Mouse (Mus musculus) MEL (cell line): ENCODE data around the gene Defa17. TPM values are rescaled to one million over a fixed set of nuclear protein-coding genes. Genes with fewer than 3 reads are reported as not detected.
"Not testable (repeated sequence)": the region's sequence is repeated elsewhere in the genome, so short reads cannot be mapped to it uniquely, and the experiment has no call there.

Source experiments
- DNase-seq: peaks from one replicate; pipeline ENCODE4 v3.0.0; 2011; ENCODE audit warnings: low read depth, low spot score
- H3K27ac ChIP-seq: 2 replicates; pipeline ENCODE4 v1.5.1; 2012; ENCODE audit warnings: low read depth, mild to moderate bottlenecking, control low read depth, low read length, moderate library complexity; ENCODE audit not compliant: control insufficient read depth
- H3K27me3 ChIP-seq, 2 experiments: fragments of 150-350 bp in 1 of 2; sonication (generic) in 1 of 2; 2 replicates each; pipeline ENCODE4 v1.6.1; 2012; ENCODE audit warnings: low read length in 2 of 2, mild to moderate bottlenecking in 2 of 2, improper control_type of control experiment in 1 of 2, moderate library complexity in 1 of 2; ENCODE audit not compliant: insufficient read depth in 2 of 2, control insufficient read depth in 1 of 2
- H3K36me3 ChIP-seq, 2 experiments: 2 replicates each; pipeline ENCODE4 v1.6.1; 2012 to 2014; ENCODE audit warnings: low read length in 2 of 2, improper control_type of control experiment in 1 of 2, inconsistent platforms in 1 of 2, mild to moderate bottlenecking in 1 of 2; ENCODE audit not compliant: insufficient read depth in 2 of 2, control insufficient read depth in 1 of 2
- H3K4me1 ChIP-seq, 2 experiments: fragments of 150-350 bp in 1 of 2; sonication (generic) in 1 of 2; 2 replicates each; pipeline ENCODE4 v1.6.1; 2012; ENCODE audit warnings: low read length in 2 of 2, improper control_type of control experiment in 1 of 2, mild to moderate bottlenecking in 1 of 2; ENCODE audit not compliant: insufficient read depth in 2 of 2, control insufficient read depth in 1 of 2
- H3K4me3 ChIP-seq, 2 experiments: fragments of 150-350 bp in 1 of 2; sonication (generic) in 1 of 2; 2 replicates each; pipeline ENCODE4 v1.5.1; 2012; ENCODE audit warnings: low read depth in 2 of 2, low read length in 2 of 2, mild to moderate bottlenecking in 2 of 2, moderate library complexity in 2 of 2, control low read depth in 1 of 2, improper control_type of control experiment in 1 of 2; ENCODE audit not compliant: control insufficient read depth in 1 of 2, insufficient read depth in 1 of 2
- H3K79me2 ChIP-seq: 2 replicates; pipeline ENCODE4 v1.6.1; 2012; ENCODE audit warnings: mild to moderate bottlenecking, low read length, moderate library complexity; ENCODE audit not compliant: control insufficient read depth, poor library complexity, insufficient read depth
- H3K9ac ChIP-seq: 2 replicates; pipeline ENCODE4 v1.6.1; 2012; ENCODE audit warnings: low read depth, mild to moderate bottlenecking, control low read depth, low read length, moderate library complexity; ENCODE audit not compliant: control insufficient read depth, poor library complexity, severe bottlenecking
- H3K9me3 ChIP-seq: fragments of 150-350 bp; sonication (generic); replicated peaks from 2 replicates; pipeline ENCODE4 v1.6.1; 2012; ENCODE audit warnings: mild to moderate bottlenecking, low read length, improper control_type of control experiment, moderate library complexity; ENCODE audit not compliant: insufficient read depth
- polyA plus RNA-seq, 2 experiments: library from polyadenylated mRNA; stranded (reverse) in 1 of 2; unstranded in 1 of 2; fragments of >175 nt in 1 of 2; fragments of >200 nt in 1 of 2; gene quantifications; 2 replicates each; pipeline versions ENCODE4 v1.2.1 to v1.2.4; 2012; ENCODE audit warnings: low replicate concordance in 2 of 2, low read depth in 1 of 2; ENCODE audit not compliant: insufficient read length in 2 of 2, insufficient read depth in 1 of 2, missing spikeins in 1 of 2
- total RNA-seq: library from RNA; depleted of rRNA; stranded (reverse); fragments of 300-350 nt; gene quantifications from 2 replicates; pipeline ENCODE4 v1.2.3, GENCODE M21; 2012; rRNA removed

Defa17 gene
- total RNA-seq (not detected in 2 replicates), polyA plus RNA-seq (not detected)

DNA sequence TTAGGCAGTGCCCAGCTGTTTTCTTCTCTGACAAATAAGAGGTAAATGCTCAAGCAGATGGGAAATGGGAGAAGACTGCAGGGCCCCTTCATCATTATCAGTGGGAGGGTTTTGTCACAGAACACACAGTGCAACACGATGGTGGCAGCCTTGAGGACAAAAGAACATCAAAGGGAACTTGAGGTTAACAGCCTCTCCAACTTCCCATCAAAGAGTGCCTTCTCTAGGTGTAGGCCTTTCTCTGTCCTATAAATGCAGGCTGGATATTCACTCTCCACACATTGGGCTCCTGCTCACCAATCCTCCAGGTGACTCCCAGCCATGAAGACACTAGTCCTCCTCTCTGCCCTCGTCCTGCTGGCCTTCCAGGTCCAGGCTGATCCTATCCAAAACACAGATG is at the start of gene Defa17:
Defa17 (plus strand) TSS at position 301 of the 400 bp plus-strand sequence.
- not testable (repeated sequence) for H3K4me3 ChIP-seq, H3K9me3 ChIP-seq, H3K79me2 ChIP-seq, H3K4me1 ChIP-seq, H3K27ac ChIP-seq, H3K27me3 ChIP-seq, H3K36me3 ChIP-seq, H3K9ac ChIP-seq, DNase-seq

DNA sequence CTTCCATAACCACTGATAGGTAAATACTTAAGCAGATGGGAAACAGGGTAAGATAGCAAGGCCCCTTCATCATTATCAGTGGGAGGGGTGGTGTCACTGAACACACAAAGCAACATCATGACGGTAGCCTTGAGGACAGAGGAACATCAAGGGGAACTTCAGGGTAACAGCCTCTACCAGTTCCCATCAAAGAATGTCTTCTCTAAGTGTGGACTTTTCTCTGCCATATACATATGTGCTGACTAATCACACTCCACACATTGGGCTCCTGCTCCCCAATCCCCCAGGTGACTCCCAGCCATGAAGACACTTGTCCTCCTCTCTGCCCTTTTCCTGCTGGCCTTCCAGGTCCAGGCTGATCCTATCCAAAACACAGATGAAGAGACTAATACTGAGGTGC is 37.7 kb upstream of the Defa17 start, which contains the start of gene Defa26:
Defa26 (plus strand) TSS at position 301 of the 400 bp plus-strand sequence.
- not testable (repeated sequence) for H3K4me1 ChIP-seq, H3K27ac ChIP-seq, H3K36me3 ChIP-seq, H3K4me3 ChIP-seq, H3K79me2 ChIP-seq, H3K9ac ChIP-seq, H3K9me3 ChIP-seq, H3K27me3 ChIP-seq, DNase-seq

DNA sequence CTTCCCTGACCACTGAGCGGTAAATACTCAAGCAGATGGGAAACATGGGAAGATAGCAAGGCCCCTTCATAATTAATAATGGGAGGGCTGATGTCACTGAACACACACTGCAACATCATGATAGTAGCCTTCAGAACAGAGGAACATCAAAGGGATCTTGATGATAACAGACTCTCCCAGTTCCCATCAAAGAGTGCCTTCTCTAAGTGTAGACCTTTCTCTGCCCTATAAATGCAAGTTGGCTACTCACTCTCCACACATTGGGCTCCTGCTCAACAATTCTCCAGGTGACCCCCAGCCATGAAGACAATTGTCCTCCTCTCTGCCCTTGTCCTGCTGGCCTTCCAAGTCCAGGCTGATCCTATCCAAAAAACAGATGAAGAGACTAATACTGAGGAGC is 9.9 kb downstream of the Defa17 start, which contains the start of gene Defa34:
Defa34 (plus strand) TSS at position 301 of the 400 bp plus-strand sequence.
- not testable (repeated sequence) for DNase-seq, H3K27me3 ChIP-seq, H3K4me1 ChIP-seq, H3K9ac ChIP-seq, H3K36me3 ChIP-seq, H3K9me3 ChIP-seq, H3K27ac ChIP-seq, H3K79me2 ChIP-seq, H3K4me3 ChIP-seq

DNA sequence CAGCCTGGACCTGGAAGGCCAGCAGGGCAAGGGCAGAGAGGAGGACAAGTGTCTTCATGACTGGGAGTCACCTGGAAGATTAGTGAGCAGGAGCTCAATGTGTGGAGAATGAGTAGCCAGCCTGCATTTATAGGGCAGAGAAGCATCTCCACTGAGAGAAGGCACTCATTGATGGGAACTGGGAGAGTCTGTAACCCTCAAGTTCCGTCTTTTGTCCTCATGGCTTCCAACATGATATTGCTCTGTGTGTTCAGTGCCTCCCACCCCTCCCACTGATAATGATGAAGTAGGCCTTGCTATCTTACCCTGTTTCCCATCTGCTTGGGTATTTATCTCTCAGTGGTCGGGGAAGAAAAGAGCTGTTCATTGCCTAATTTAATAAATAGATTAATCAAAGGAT is 48.0 kb downstream of the Defa17 start, which contains the start of gene AY761184:
AY761184 (minus strand) TSS at position 101 of the 400 bp plus-strand sequence.
- H3K9ac ChIP-seq, H3K4me3 ChIP-seq, DNase-seq, H3K27ac ChIP-seq, H3K36me3 ChIP-seq, H3K79me2 ChIP-seq, H3K4me1 ChIP-seq, H3K9me3 ChIP-seq, H3K27me3 ChIP-seq: not testable (repeated sequence)

Other genes starting within 250 kb of the Defa17 start
- not detected in 2 replicates for gene Defa36, start 228.4 kb upstream of the Defa17 start, total RNA-seq
- not detected for gene Defa36, start 228.4 kb upstream of the Defa17 start, polyA plus RNA-seq
- gene Gm7849, start 199.2 kb upstream of the Defa17 start, total RNA-seq, result not detected in 2 replicates
- not detected for gene Gm7849, start 199.2 kb upstream of the Defa17 start, polyA plus RNA-seq
- gene Defa20, start 146.5 kb upstream of the Defa17 start, total RNA-seq, result not detected in 2 replicates
- gene Defa20, start 146.5 kb upstream of the Defa17 start, polyA plus RNA-seq, result not detected
- not detected in 2 replicates for gene Defa32, start 126.7 kb upstream of the Defa17 start, total RNA-seq
- gene Defa32, start 126.7 kb upstream of the Defa17 start, polyA plus RNA-seq, result not detected
- gene Defa37, start 90.4 kb upstream of the Defa17 start, total RNA-seq, result not detected in 2 replicates
- not detected for gene Defa37, start 90.4 kb upstream of the Defa17 start, polyA plus RNA-seq
- not detected in 2 replicates for gene Defa28, start 72.8 kb upstream of the Defa17 start, total RNA-seq
- not detected for gene Defa28, start 72.8 kb upstream of the Defa17 start, polyA plus RNA-seq
- gene Gm7861, start 61.3 kb upstream of the Defa17 start, total RNA-seq, result not detected in 2 replicates
- not detected for gene Gm7861, start 61.3 kb upstream of the Defa17 start, polyA plus RNA-seq
- gene Defa26, start 37.6 kb upstream of the Defa17 start, total RNA-seq, result not detected in 2 replicates
- gene Defa26, start 37.6 kb upstream of the Defa17 start, polyA plus RNA-seq, result not detected
- gene Defa34, start 10.0 kb downstream of the Defa17 start, total RNA-seq, result not detected in 2 replicates
- gene Defa34, start 10.0 kb downstream of the Defa17 start, polyA plus RNA-seq, result not detected
- not detected in 2 replicates for gene AY761184, start 47.9 kb downstream of the Defa17 start, total RNA-seq
- gene AY761184, start 47.9 kb downstream of the Defa17 start, polyA plus RNA-seq, result not detected
- gene Defa24, start 78.7 kb downstream of the Defa17 start, total RNA-seq, result not detected in 2 replicates
- not detected for gene Defa24, start 78.7 kb downstream of the Defa17 start, polyA plus RNA-seq
- gene Defb50, start 167.8 kb downstream of the Defa17 start, total RNA-seq, result not detected in 2 replicates
- not detected for gene Defb50, start 167.8 kb downstream of the Defa17 start, polyA plus RNA-seq
- gene Defb2, start 184.1 kb downstream of the Defa17 start, total RNA-seq, result not detected in 2 replicates
- not detected for gene Defb2, start 184.1 kb downstream of the Defa17 start, polyA plus RNA-seq
- not detected in 2 replicates for gene Defb10, start 203.1 kb downstream of the Defa17 start, total RNA-seq
- gene Defb10, start 203.1 kb downstream of the Defa17 start, polyA plus RNA-seq, result not detected
- not detected in 2 replicates for gene Defb9, start 229.6 kb downstream of the Defa17 start, total RNA-seq
- not detected for gene Defb9, start 229.6 kb downstream of the Defa17 start, polyA plus RNA-seq